Mouse (Mus musculus) MEL (cell line): Measurements from ENCODE around the gene Ergic1.

Experiments
- CTCF ChIP-seq, 3 experiments: IDR thresholded peaks in 2 of 3; conservative IDR thresholded peaks in 1 of 3; 2 replicates each; pipeline ENCODE4 v1.5.1; 2011 to 2012; ENCODE audit warnings: low read length in 3 of 3, low read depth in 2 of 3, mild to moderate bottlenecking in 2 of 3, improper control_type of control experiment in 1 of 3, inconsistent platforms in 1 of 3, mixed read lengths in 1 of 3, moderate library complexity in 1 of 3; ENCODE audit not compliant: control insufficient read depth in 1 of 3, insufficient read depth in 1 of 3, poor library complexity in 1 of 3, severe bottlenecking in 1 of 3
- E2F4 ChIP-seq: IDR thresholded peaks from 2 replicates; pipeline ENCODE4 v1.6.1; 2011; ENCODE audit warnings: low read depth, low read length, improper control_type of control experiment, borderline replicate concordance
- EP300 ChIP-seq, 2 experiments: IDR thresholded peaks; 2 replicates each; pipeline ENCODE4 v1.6.1; 2011; ENCODE audit warnings: improper control_type of control experiment in 2 of 2, low read length in 2 of 2, low read depth in 1 of 2, mild to moderate bottlenecking in 1 of 2
- MAX ChIP-seq: IDR thresholded peaks from 2 replicates; pipeline ENCODE4 v1.6.1; 2011; ENCODE audit warnings: low read length, improper control_type of control experiment
- NELFE ChIP-seq: IDR thresholded peaks from 2 replicates; pipeline ENCODE4 v1.6.1; 2011; ENCODE audit warnings: low read depth, low read length, improper control_type of control experiment
- POLR2A ChIP-seq, 2 experiments: IDR thresholded peaks; 2 replicates each; pipeline ENCODE4 v1.6.1; 2011 to 2012; ENCODE audit warnings: low read length in 2 of 2, mild to moderate bottlenecking in 2 of 2, control low read depth in 1 of 2, improper control_type of control experiment in 1 of 2, low read depth in 1 of 2, moderate library complexity in 1 of 2; ENCODE audit not compliant: control insufficient read depth in 1 of 2, insufficient read depth in 1 of 2, poor library complexity in 1 of 2
- POLR2AphosphoS2 ChIP-seq: IDR thresholded peaks from 2 replicates; pipeline ENCODE4 v1.6.1; 2011; ENCODE audit warnings: low read length, improper control_type of control experiment
- RAD21 ChIP-seq: IDR thresholded peaks from 2 replicates; pipeline ENCODE4 v1.6.1; 2011; ENCODE audit warnings: mild to moderate bottlenecking, low read depth, low read length, improper control_type of control experiment
- TAL1 ChIP-seq: IDR thresholded peaks from 2 replicates; pipeline ENCODE4 v1.6.1; 2012; ENCODE audit warnings: mild to moderate bottlenecking, inconsistent platforms, low read length, moderate library complexity, mixed read lengths
- USF1 ChIP-seq: IDR thresholded peaks from 2 replicates; pipeline ENCODE4 v1.6.1; 2014; ENCODE audit warnings: low read depth, mild to moderate bottlenecking, inconsistent platforms, low read length, improper control_type of control experiment, moderate library complexity
- ZNF384 ChIP-seq: IDR thresholded peaks from 2 replicates; pipeline ENCODE4 v1.6.1; 2012; ENCODE audit warnings: low read depth, mild to moderate bottlenecking, inconsistent platforms, low read length, improper control_type of control experiment

- TF ChIP-seq MAX (no peak), CTCF (IDR thresholded peaks at IDR 0.05 in 2 of 3, conservative IDR thresholded peaks at IDR 0.05 in 1 of 3; ENCODE audit: control insufficient read depth in 1 of 3, insufficient read depth in 1 of 3, low read depth in 2 of 3, low read length in 3 of 3, poor library complexity in 1 of 3, severe bottlenecking in 1 of 3) (no peak), USF1 (no peak), RAD21 (no peak), TAL1 (no peak), E2F4 (no peak), POLR2A (IDR thresholded peaks at IDR 0.05; ENCODE audit: control insufficient read depth in 1 of 2, insufficient read depth in 1 of 2, low read depth in 1 of 2, low read length in 2 of 2, poor library complexity in 1 of 2) (no peak), EP300 (IDR thresholded peaks at IDR 0.05; ENCODE audit: low read depth in 1 of 2, low read length in 2 of 2) (no peak), POLR2AphosphoS2 (no peak), NELFE (no peak), ZNF384 (no peak)
Observed at GRCm38 (mm10) chr17:26608348-26608747, 47.1 kb downstream of the Ergic1 start.
